Mouse (Mus musculus) MEL (cell line): ENCODE data around the gene Slc51a. TPM values are rescaled to one million over a fixed set of nuclear protein-coding genes. Genes with fewer than 3 reads are reported as not detected.

Experiments
- DNase-seq: peaks from one replicate; pipeline ENCODE4 v3.0.0; 2011; ENCODE audit warnings: low read depth, low spot score
- H3K27ac ChIP-seq: 2 replicates; pipeline ENCODE4 v1.5.1; 2012; ENCODE audit warnings: low read depth, mild to moderate bottlenecking, control low read depth, low read length, moderate library complexity; ENCODE audit not compliant: control insufficient read depth
- H3K27me3 ChIP-seq, 2 experiments: fragments of 150-350 bp in 1 of 2; sonication (generic) in 1 of 2; 2 replicates each; pipeline ENCODE4 v1.6.1; 2012; ENCODE audit warnings: low read length in 2 of 2, mild to moderate bottlenecking in 2 of 2, improper control_type of control experiment in 1 of 2, moderate library complexity in 1 of 2; ENCODE audit not compliant: insufficient read depth in 2 of 2, control insufficient read depth in 1 of 2
- H3K36me3 ChIP-seq, 2 experiments: 2 replicates each; pipeline ENCODE4 v1.6.1; 2012 to 2014; ENCODE audit warnings: low read length in 2 of 2, improper control_type of control experiment in 1 of 2, inconsistent platforms in 1 of 2, mild to moderate bottlenecking in 1 of 2; ENCODE audit not compliant: insufficient read depth in 2 of 2, control insufficient read depth in 1 of 2
- H3K4me1 ChIP-seq, 2 experiments: fragments of 150-350 bp in 1 of 2; sonication (generic) in 1 of 2; 2 replicates each; pipeline ENCODE4 v1.6.1; 2012; ENCODE audit warnings: low read length in 2 of 2, improper control_type of control experiment in 1 of 2, mild to moderate bottlenecking in 1 of 2; ENCODE audit not compliant: insufficient read depth in 2 of 2, control insufficient read depth in 1 of 2
- H3K4me3 ChIP-seq, 2 experiments: fragments of 150-350 bp in 1 of 2; sonication (generic) in 1 of 2; 2 replicates each; pipeline ENCODE4 v1.5.1; 2012; ENCODE audit warnings: low read depth in 2 of 2, low read length in 2 of 2, mild to moderate bottlenecking in 2 of 2, moderate library complexity in 2 of 2, control low read depth in 1 of 2, improper control_type of control experiment in 1 of 2; ENCODE audit not compliant: control insufficient read depth in 1 of 2, insufficient read depth in 1 of 2
- H3K79me2 ChIP-seq: 2 replicates; pipeline ENCODE4 v1.6.1; 2012; ENCODE audit warnings: mild to moderate bottlenecking, low read length, moderate library complexity; ENCODE audit not compliant: control insufficient read depth, poor library complexity, insufficient read depth
- H3K9ac ChIP-seq: 2 replicates; pipeline ENCODE4 v1.6.1; 2012; ENCODE audit warnings: low read depth, mild to moderate bottlenecking, control low read depth, low read length, moderate library complexity; ENCODE audit not compliant: control insufficient read depth, poor library complexity, severe bottlenecking
- H3K9me3 ChIP-seq: fragments of 150-350 bp; sonication (generic); replicated peaks from 2 replicates; pipeline ENCODE4 v1.6.1; 2012; ENCODE audit warnings: mild to moderate bottlenecking, low read length, improper control_type of control experiment, moderate library complexity; ENCODE audit not compliant: insufficient read depth
- CHD2 ChIP-seq: IDR thresholded peaks from 2 replicates; pipeline ENCODE4 v1.6.1; 2011; ENCODE audit warnings: low read length, improper control_type of control experiment
- E2F4 ChIP-seq: IDR thresholded peaks from 2 replicates; pipeline ENCODE4 v1.6.1; 2011; ENCODE audit warnings: low read depth, low read length, improper control_type of control experiment, borderline replicate concordance
- ETS1 ChIP-seq: IDR thresholded peaks from 2 replicates; pipeline ENCODE4 v1.6.1; 2012; ENCODE audit warnings: low read depth, mild to moderate bottlenecking, inconsistent platforms, low read length, improper control_type of control experiment, moderate library complexity
- GABPA ChIP-seq: IDR thresholded peaks from 2 replicates; pipeline ENCODE4 v1.6.1; 2012; ENCODE audit warnings: low read depth, mild to moderate bottlenecking, inconsistent platforms, low read length, improper control_type of control experiment, moderate library complexity
- GATA1 ChIP-seq: IDR thresholded peaks from 2 replicates; pipeline ENCODE4 v1.6.1; 2011; ENCODE audit warnings: low read depth, low read length, improper control_type of control experiment
- HCFC1 ChIP-seq: IDR thresholded peaks from 2 replicates; pipeline ENCODE4 v1.6.1; 2012; ENCODE audit warnings: low read depth, mild to moderate bottlenecking, inconsistent platforms, low read length, improper control_type of control experiment, moderate library complexity
- KAT2A ChIP-seq: conservative IDR thresholded peaks from 2 replicates; pipeline ENCODE4 v1.6.1; 2012; ENCODE audit warnings: low read depth, low read length, improper control_type of control experiment, inconsistent platforms
- MAFK ChIP-seq: IDR thresholded peaks from 2 replicates; pipeline ENCODE4 v1.6.1; 2011; ENCODE audit warnings: low read depth, mild to moderate bottlenecking, low read length, improper control_type of control experiment, borderline replicate concordance
- MAZ ChIP-seq: IDR thresholded peaks from 2 replicates; pipeline ENCODE4 v1.6.1; 2012; ENCODE audit warnings: low read depth, mild to moderate bottlenecking, inconsistent platforms, low read length, improper control_type of control experiment
- MEF2A ChIP-seq: IDR thresholded peaks from 2 replicates; pipeline ENCODE4 v1.6.1; 2014; ENCODE audit warnings: low read depth, mild to moderate bottlenecking, inconsistent platforms, low read length, improper control_type of control experiment; ENCODE audit not compliant: poor library complexity, insufficient replicate concordance, severe bottlenecking; ENCODE audit errors: extremely low read depth
- MXI1 ChIP-seq: IDR thresholded peaks from 2 replicates; pipeline ENCODE4 v1.6.1; 2011; ENCODE audit warnings: mild to moderate bottlenecking, low read depth, low read length, improper control_type of control experiment
- MYB ChIP-seq: IDR thresholded peaks from 2 replicates; pipeline ENCODE4 v1.6.1; 2011; ENCODE audit warnings: mild to moderate bottlenecking, low read depth, low read length, improper control_type of control experiment
- POLR2A ChIP-seq, 2 experiments: IDR thresholded peaks; 2 replicates each; pipeline ENCODE4 v1.6.1; 2011 to 2012; ENCODE audit warnings: low read length in 2 of 2, mild to moderate bottlenecking in 2 of 2, control low read depth in 1 of 2, improper control_type of control experiment in 1 of 2, low read depth in 1 of 2, moderate library complexity in 1 of 2; ENCODE audit not compliant: control insufficient read depth in 1 of 2, insufficient read depth in 1 of 2, poor library complexity in 1 of 2
- POLR2AphosphoS5 ChIP-seq: IDR thresholded peaks from 2 replicates; pipeline ENCODE4 v1.6.1; 2012; ENCODE audit warnings: low read depth, borderline replicate concordance, mild to moderate bottlenecking, inconsistent platforms, low read length, moderate library complexity, mixed read lengths
- RAD21 ChIP-seq: IDR thresholded peaks from 2 replicates; pipeline ENCODE4 v1.6.1; 2011; ENCODE audit warnings: mild to moderate bottlenecking, low read depth, low read length, improper control_type of control experiment
- SIN3A ChIP-seq: IDR thresholded peaks from 2 replicates; pipeline ENCODE4 v1.6.1; 2012; ENCODE audit warnings: low read length, improper control_type of control experiment, inconsistent platforms
- SMC3 ChIP-seq: IDR thresholded peaks from 2 replicates; pipeline ENCODE4 v1.6.1; 2011; ENCODE audit warnings: low read depth, low read length, improper control_type of control experiment
- TAL1 ChIP-seq: IDR thresholded peaks from 2 replicates; pipeline ENCODE4 v1.6.1; 2012; ENCODE audit warnings: mild to moderate bottlenecking, inconsistent platforms, low read length, moderate library complexity, mixed read lengths
- USF2 ChIP-seq, 2 experiments: IDR thresholded peaks; 2 replicates each; pipeline ENCODE4 v1.6.1; 2011 to 2012; ENCODE audit warnings: improper control_type of control experiment in 2 of 2, low read length in 2 of 2, borderline replicate concordance in 1 of 2, inconsistent platforms in 1 of 2, low read depth in 1 of 2, mild to moderate bottlenecking in 1 of 2; ENCODE audit not compliant: insufficient read depth in 1 of 2
- ZMIZ1 ChIP-seq: IDR thresholded peaks from 2 replicates; pipeline ENCODE4 v1.6.1; 2012; ENCODE audit warnings: low read depth, mild to moderate bottlenecking, inconsistent platforms, low read length, improper control_type of control experiment, moderate library complexity
- ZNF384 ChIP-seq: IDR thresholded peaks from 2 replicates; pipeline ENCODE4 v1.6.1; 2012; ENCODE audit warnings: low read depth, mild to moderate bottlenecking, inconsistent platforms, low read length, improper control_type of control experiment
- polyA plus RNA-seq, 2 experiments: library from polyadenylated mRNA; stranded (reverse) in 1 of 2; unstranded in 1 of 2; fragments of >175 nt in 1 of 2; fragments of >200 nt in 1 of 2; gene quantifications; 2 replicates each; pipeline versions ENCODE4 v1.2.1 to v1.2.4; 2012; ENCODE audit warnings: low replicate concordance in 2 of 2, low read depth in 1 of 2; ENCODE audit not compliant: insufficient read length in 2 of 2, insufficient read depth in 1 of 2, missing spikeins in 1 of 2
- total RNA-seq: library from RNA; depleted of rRNA; stranded (reverse); fragments of 300-350 nt; gene quantifications from 2 replicates; pipeline ENCODE4 v1.2.3, GENCODE M21; 2012

Slc51a gene
- total and polyA plus RNA-seq, 3 experiments = 4.6 to 14.5 TPM; not detected in 1

DNA sequence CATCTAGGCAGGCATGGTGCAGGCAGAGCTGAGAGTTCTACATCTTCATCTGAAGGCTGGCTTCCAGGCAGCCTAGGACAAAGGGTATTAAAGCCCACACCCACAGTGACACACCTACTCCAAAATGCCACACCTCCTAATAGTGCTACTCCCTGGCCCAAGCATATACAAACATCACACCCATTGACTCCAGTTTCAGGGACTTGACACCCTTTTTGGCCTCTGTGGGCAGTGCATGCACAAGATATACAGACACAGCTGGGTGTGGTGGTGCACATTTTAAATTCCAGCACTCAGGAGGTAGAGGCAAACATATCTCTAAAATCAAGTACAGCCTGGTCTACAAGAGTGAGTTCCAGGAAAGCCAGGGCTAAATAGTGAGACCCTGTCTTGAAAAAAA, 31.6 kb downstream of the Slc51a start:
- DNase-seq = no peak

DNA sequence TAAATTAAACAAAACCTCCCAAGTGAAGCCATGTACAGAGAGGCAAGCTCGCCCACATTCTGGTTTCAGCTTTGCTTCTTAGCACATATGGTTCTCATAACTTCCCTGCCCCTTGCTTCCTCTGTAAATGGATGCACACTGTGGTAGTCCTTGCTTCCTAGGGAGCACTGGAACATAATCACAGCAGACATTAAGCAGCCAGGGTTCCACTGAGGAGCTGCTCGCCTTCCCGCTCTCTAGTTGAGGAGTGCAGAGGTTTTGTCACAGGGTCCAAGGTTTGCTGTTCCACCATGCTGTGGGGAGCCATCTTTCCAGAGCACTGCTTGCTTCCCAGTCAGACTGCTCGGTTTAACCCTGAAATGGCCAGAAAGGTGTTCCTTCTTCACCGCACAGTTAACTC, 33.0 kb downstream of the Slc51a start:
- Histone ChIP-seq H3K79me2 (peaks cover 1% of the 10 kb centered on the region; the same call in 1 of the 2 replicates), H3K27me3 (no peaks in the 10 kb centered on the region), H3K9me3 (no peaks in the 10 kb centered on the region), H3K36me3 (peaks cover 10 to 19% of the 10 kb centered on the region in 2 experiments), H3K4me3 (no peak overlapping the region), H3K27ac (no peak overlapping the region), H3K4me1 (peaks cover 18% of the 10 kb centered on the region in 2 experiments), H3K9ac (no peak overlapping the region)
- no peak for DNase-seq
- TF ChIP-seq POLR2AphosphoS5 (no peak), MYB (no peak), CHD2 (no peak), HCFC1 (no peak), TAL1 (no peak), SMC3 (no peak), ZNF384 (no peak), POLR2A (IDR thresholded peaks at IDR 0.05; ENCODE audit: control insufficient read depth in 1 of 2, insufficient read depth in 1 of 2, low read depth in 1 of 2, low read length in 2 of 2, poor library complexity in 1 of 2) (no peak), GATA1 (no peak), E2F4 (no peak), KAT2A (no peak), SIN3A (no peak), GABPA (no peak), ETS1 (no peak), ZMIZ1 (no peak)

More for the DNA sequence above, 31.6 kb downstream of the Slc51a start:
- Histone ChIP-seq H3K4me1 (peaks cover 6 to 8% of the 10 kb centered on the region in 2 experiments), H3K27ac (no peak overlapping the region), H3K27me3 (no peaks in the 10 kb centered on the region), H3K36me3 (peaks cover 5 to 10% of the 10 kb centered on the region in 2 experiments), H3K4me3 (no peak overlapping the region), H3K9ac (no peak overlapping the region), H3K9me3 (no peaks in the 10 kb centered on the region), H3K79me2 (no peaks in the 10 kb centered on the region)
- TF ChIP-seq MEF2A (no peak), MYB (no peak), HCFC1 (no peak), RAD21 (no peak), E2F4 (no peak), MAZ (no peak), POLR2A (IDR thresholded peaks at IDR 0.05; ENCODE audit: control insufficient read depth in 1 of 2, insufficient read depth in 1 of 2, low read depth in 1 of 2, low read length in 2 of 2, poor library complexity in 1 of 2) (no peak), USF2 (IDR thresholded peaks at IDR 0.05; ENCODE audit: borderline replicate concordance in 1 of 2, insufficient read depth in 1 of 2, low read depth in 1 of 2, low read length in 2 of 2) (no peak), ZNF384 (no peak), MXI1 (no peak), MAFK (no peak)
